Mouse (Mus musculus) hindbrain, embryonic 11.5 days (tissue): ENCODE measurements around the gene Slc15a5. TPM values are rescaled to one million over a fixed set of nuclear protein-coding genes. Genes with fewer than 3 reads are reported as not detected.

Experiments used
- ATAC-seq: fragments of 200-750 bp; cut with Nextera tagmentation; 2 replicates; pipeline ENCODE4 v1.8.0; 2017; ENCODE audit warnings: mild to moderate bottlenecking, moderate TSS enrichment, moderate library complexity; ENCODE audit not compliant: low FRiP score
- DNase-seq: peaks from one replicate; pipeline ENCODE4 v3.0.0-alpha.2; 2015; ENCODE audit warnings: low spot score
- H3K27ac ChIP-seq: fragments of 300-500 bp; sonication (generic); 2 replicates; pipeline ENCODE4 v1.5.1; 2014; ENCODE audit warnings: mild to moderate bottlenecking, low read depth, low read length
- H3K27me3 ChIP-seq: fragments of 300-500 bp; sonication (generic); 2 replicates; pipeline ENCODE4 v1.6.1; 2014; ENCODE audit warnings: mild to moderate bottlenecking, low read length, moderate library complexity, mixed read lengths; ENCODE audit not compliant: control insufficient read depth, insufficient read depth
- H3K36me3 ChIP-seq: fragments of 300-500 bp; sonication (generic); 2 replicates; pipeline ENCODE4 v1.6.1; 2014; ENCODE audit warnings: mild to moderate bottlenecking, low read length, moderate library complexity, mixed read lengths; ENCODE audit not compliant: control insufficient read depth, insufficient read depth
- H3K4me1 ChIP-seq: fragments of 300-500 bp; sonication (generic); replicated peaks from 2 replicates; pipeline ENCODE4 v1.6.1; 2014; ENCODE audit warnings: low read length, mixed read lengths; ENCODE audit not compliant: control insufficient read depth, insufficient read depth
- H3K4me2 ChIP-seq: fragments of 300-500 bp; sonication (generic); replicated peaks from 2 replicates; pipeline ENCODE4 v1.6.1; 2014; ENCODE audit warnings: mild to moderate bottlenecking, low read depth, low read length
- H3K4me3 ChIP-seq: fragments of 300-500 bp; sonication (generic); 2 replicates; pipeline ENCODE4 v1.5.1; 2014; ENCODE audit warnings: low read depth, low read length
- H3K9ac ChIP-seq: fragments of 300-500 bp; sonication (generic); 2 replicates; pipeline ENCODE4 v1.6.1; 2014; ENCODE audit warnings: low read depth, low read length
- H3K9me3 ChIP-seq: fragments of 300-500 bp; sonication (generic); 2 replicates; pipeline ENCODE4 v1.6.1; 2016; ENCODE audit warnings: low read length; ENCODE audit not compliant: control insufficient read depth
- WGBS: fragments of 180-500 bp; shearing (Covaris S2); extraction: QIAGEN DNeasy Blood & Tissue Kit; methylation state at CpG from one replicate; pipeline ENCODE4 v1.1.7; 2014; 5-methylcytosine and 5-hydroxymethylcytosine counted together
- polyA plus RNA-seq: library from polyadenylated mRNA; unstranded; fragments of >200 nt; fragmentation: Nextera tagmentation; extraction: Ambion mirVana; gene quantifications from 2 replicates; pipeline ENCODE4 v1.2.1, GENCODE M21; 2014

The Slc15a5 gene
- polyA plus RNA-seq, 1 experiment from 2014 or later, result not detected

DNA sequence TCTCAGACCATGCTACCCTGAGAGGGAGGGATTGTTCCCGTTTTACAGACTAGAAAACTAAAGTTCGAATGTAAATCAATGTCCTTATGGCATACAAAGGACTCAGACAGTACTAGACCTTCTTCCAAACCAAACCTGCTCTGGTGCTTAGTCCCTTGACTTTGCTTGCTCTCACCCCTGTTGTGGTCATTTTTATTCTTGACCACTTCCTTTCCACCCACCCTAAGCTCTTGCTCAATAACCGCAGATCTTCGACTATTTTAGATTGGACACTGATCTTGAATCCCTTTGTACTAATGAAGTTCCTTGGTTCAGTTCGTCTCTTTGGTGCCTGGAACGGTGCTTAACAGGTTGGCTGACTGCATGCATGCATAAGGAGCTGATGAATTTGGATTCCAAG, 94.5 kb downstream of the Slc15a5 start:
- Histone ChIP-seq H3K4me3 (no peak overlapping the region), H3K9ac (no peak overlapping the region), H3K27ac (no peak overlapping the region), H3K27me3 (no peaks in the 10 kb centered on the region), H3K36me3 (no peaks in the 10 kb centered on the region), H3K9me3 (no peaks in the 10 kb centered on the region), H3K4me1 (peaks cover 2% of the 10 kb centered on the region; the same call in 1 of the 2 replicates), H3K4me2 (no peak overlapping the region)
- 88% methylated on average over 6 of the region's 6 CpGs for WGBS
- no peak for DNase-seq
- no peak for ATAC-seq

DNA sequence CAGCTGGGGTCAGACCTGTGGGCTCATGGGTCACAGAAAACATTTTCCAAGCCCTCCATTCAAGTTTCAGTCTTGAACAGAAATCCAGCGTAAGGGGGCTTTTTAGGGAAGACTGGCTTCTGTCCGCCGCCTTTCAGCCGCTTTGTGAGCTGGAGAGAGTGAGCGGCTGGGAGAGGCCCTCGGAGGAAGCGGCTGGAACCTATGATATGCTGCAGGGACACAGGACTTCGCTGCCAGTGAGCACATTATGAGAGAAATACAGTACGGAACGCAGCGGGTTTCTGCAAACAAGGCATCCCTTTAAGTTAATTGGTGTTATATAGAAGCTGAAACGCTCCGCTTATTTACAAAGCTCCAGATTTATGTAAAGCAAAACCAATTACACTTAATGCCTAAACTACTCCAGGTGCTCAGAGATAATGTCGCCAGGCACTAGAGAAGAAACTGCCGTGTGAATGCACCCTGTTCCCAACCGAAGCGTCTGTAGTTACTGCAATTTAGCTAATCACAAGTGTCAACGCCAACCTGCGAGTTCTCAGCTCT, 97.5 kb downstream of the Slc15a5 start:
- Histone ChIP-seq H3K27me3 (no peaks in the 10 kb centered on the region), H3K9me3 (no peaks in the 10 kb centered on the region), H3K27ac (no peak overlapping the region), H3K36me3 (no peaks in the 10 kb centered on the region), H3K4me1 (peaks cover 2% of the 10 kb centered on the region; the same call in 1 of the 2 replicates), H3K4me2 (no peak overlapping the region), H3K4me3 (no peak overlapping the region), H3K9ac (no peak overlapping the region)
- ATAC-seq (no peak), DNase-seq (peak; percentile 13)
- 69% methylated on average over 19 of the region's 19 CpGs for WGBS

DNA sequence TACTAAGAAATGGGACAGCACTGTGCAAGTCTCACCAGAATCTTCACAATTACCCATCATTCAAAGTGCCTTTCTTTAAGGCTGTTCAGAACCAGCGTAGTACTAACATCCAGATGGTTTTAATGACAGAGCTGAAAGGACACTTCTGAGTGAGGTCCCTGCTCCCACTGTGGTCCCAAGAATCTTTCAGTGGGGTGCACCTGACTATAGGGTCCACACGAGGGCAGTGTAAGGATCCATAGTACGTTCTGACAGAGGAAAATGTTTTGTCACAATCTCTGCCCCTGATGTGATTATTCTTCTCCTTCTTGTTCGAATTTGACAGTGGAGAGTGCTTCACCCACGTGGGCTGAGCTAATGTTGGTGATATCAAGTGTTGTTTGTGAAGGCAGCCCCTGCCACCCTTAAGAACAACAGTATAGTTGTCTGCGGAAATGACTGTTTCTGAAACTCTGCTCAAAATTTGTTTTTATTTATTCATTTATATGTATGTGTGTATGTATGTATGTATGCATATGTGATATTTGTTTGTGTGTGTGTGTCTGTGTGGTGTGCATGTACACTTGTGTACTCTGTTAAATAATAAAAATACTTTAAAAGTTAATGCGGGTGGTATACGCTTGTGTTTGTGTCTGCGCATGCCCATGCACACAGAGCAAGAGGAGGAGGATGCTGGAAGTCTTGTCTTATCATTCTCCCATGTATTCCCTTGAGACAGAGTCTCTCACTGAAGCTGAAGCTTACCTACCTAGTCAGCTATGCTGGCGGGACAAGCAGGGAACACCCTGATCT, 98.6 kb downstream of the Slc15a5 start:
- H3K27ac ChIP-seq, result no peak overlapping the region
- no peak overlapping the region for H3K4me2 ChIP-seq
- H3K4me3 ChIP-seq, result no peak overlapping the region
- no peak overlapping the region for H3K9ac ChIP-seq
- peaks cover 2% of the 10 kb centered on the region; the same call in 1 of the 2 replicates for H3K4me1 ChIP-seq
- H3K27me3 ChIP-seq, result no peaks in the 10 kb centered on the region
- H3K36me3 ChIP-seq, result no peaks in the 10 kb centered on the region
- H3K9me3 ChIP-seq, result no peaks in the 10 kb centered on the region
- ATAC-seq (no peak), DNase-seq (peak; percentile 24)
- WGBS, result 74% methylated on average over 10 of the region's 10 CpGs

DNA sequence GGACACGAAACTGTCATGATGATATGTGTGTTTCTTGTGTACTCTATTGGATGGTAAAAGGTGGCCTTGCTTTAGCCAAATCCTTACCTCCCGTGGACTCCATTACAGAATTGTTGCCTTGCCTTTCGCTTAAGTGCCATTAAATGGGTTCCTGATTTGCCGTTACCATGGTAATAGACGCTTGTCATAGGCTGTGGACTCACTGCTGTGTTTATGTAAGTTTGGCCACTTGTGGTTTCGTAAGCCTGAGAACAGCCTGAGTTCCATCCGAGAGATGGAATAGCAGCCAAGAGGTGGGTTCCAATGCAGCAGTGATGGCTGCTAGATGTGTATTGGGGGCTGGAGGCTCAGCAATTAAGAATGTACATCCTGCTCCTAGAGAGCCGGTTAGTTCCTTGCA, 99.3 kb downstream of the Slc15a5 start:
- no peak overlapping the region for H3K9ac ChIP-seq
- H3K4me3 ChIP-seq, result no peak overlapping the region
- no peaks in the 10 kb centered on the region for H3K36me3 ChIP-seq
- DNase-seq (peak; percentile 16), ATAC-seq (peak; percentile 31)
- no peak overlapping the region for H3K27ac ChIP-seq
- no peak overlapping the region for H3K4me2 ChIP-seq
- no peaks in the 10 kb centered on the region for H3K27me3 ChIP-seq
- WGBS, result 79% methylated on average over 8 of the region's 8 CpGs
- H3K9me3 ChIP-seq, result no peaks in the 10 kb centered on the region
- H3K4me1 ChIP-seq, result peaks cover 2% of the 10 kb centered on the region; the same call in 1 of the 2 replicates

DNA sequence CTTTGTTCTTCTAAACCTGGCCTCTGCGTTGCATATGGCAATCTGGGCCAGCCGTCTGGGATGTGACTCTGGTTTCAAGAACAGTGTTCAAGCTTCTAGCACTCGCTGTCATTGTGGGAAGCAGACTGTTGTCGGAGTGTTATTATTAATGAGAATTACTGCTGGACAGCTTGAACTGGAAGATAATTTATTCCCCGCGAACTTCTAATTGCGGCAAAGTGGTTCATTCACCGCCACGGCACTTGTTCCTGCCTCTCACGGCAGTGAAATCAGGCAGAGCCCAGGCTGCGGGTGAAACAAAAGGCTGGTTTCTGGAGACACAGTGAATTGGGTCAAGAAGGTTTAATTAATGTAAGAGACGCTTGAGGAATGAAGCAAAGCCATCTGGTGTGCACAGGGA, 99.9 kb downstream of the Slc15a5 start:
- 71% methylated on average over 12 of the region's 12 CpGs for WGBS
- ATAC-seq, result peak; percentile 60

DNA sequence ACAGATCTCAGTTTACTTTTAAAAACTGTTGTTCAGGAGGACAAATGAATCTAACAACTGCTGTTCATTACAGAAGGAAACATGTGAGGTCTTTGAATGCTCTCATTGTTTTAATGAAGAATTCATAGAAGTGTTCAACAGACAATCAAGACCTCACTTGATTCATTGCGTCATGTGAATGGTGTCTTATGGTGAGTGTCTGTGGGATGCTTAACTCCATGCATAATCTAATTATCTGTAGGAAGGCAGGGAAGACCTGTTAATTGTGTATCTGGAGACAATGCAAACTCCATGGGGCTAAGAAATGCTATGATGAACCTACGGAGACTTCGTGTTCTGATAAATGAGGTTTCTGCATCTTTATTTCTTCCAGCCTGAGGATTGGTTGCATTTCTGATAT, 103.7 kb downstream of the Slc15a5 start:
- Histone ChIP-seq H3K27ac (no peak overlapping the region), H3K4me2 (no peak overlapping the region)
- ATAC-seq, result no peak

More for the DNA sequence above, 99.9 kb downstream of the Slc15a5 start:
- no peak overlapping the region for H3K4me2 ChIP-seq
- H3K9ac ChIP-seq, result no peak overlapping the region
- DNase-seq, result peak; percentile 18
- H3K36me3 ChIP-seq, result no peaks in the 10 kb centered on the region
- no peaks in the 10 kb centered on the region for H3K9me3 ChIP-seq
- H3K27me3 ChIP-seq, result no peaks in the 10 kb centered on the region
- H3K4me1 ChIP-seq, result peaks cover 2% of the 10 kb centered on the region; the same call in 1 of the 2 replicates
- no peak overlapping the region for H3K4me3 ChIP-seq
- H3K27ac ChIP-seq, result no peak overlapping the region

DNA sequence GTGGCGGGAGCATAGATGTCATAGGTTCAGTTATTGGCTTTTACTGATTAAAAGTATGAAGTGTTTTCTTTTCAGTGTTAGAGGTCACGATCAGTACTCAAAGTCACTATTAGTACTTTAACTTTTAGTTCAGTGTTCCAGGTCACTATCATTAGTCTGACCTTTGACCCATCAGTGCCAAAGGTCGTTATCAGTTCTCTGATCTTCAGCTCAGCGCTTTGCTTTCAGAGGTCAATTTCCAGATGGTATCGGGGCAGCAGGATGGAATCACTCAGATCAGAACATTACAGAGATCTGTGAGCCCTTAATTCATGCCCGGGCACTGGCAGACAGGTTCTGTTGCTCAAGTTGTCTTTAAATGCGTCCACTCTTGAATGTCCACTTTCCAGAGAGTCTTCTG, 116.0 kb downstream of the Slc15a5 start:
- Histone ChIP-seq H3K9ac (no peak overlapping the region), H3K4me2 (no peak overlapping the region), H3K36me3 (no peaks in the 10 kb centered on the region), H3K27me3 (no peaks in the 10 kb centered on the region), H3K27ac (no peak overlapping the region), H3K4me1 (no peaks in the 10 kb centered on the region), H3K9me3 (no peaks in the 10 kb centered on the region), H3K4me3 (no peak overlapping the region)
- DNase-seq, result no peak
- 62% methylated on average over 7 of the region's 7 CpGs for WGBS
- ATAC-seq, result no peak

More for the DNA sequence above, 103.7 kb downstream of the Slc15a5 start:
- H3K27me3 ChIP-seq, result no peaks in the 10 kb centered on the region
- no peak overlapping the region for H3K9ac ChIP-seq
- no peaks in the 10 kb centered on the region for H3K4me1 ChIP-seq
- no peak for DNase-seq
- H3K4me3 ChIP-seq, result no peak overlapping the region
- no peaks in the 10 kb centered on the region for H3K36me3 ChIP-seq
- H3K9me3 ChIP-seq, result no peaks in the 10 kb centered on the region
- 84% methylated on average over 3 of the region's 3 CpGs for WGBS

DNA sequence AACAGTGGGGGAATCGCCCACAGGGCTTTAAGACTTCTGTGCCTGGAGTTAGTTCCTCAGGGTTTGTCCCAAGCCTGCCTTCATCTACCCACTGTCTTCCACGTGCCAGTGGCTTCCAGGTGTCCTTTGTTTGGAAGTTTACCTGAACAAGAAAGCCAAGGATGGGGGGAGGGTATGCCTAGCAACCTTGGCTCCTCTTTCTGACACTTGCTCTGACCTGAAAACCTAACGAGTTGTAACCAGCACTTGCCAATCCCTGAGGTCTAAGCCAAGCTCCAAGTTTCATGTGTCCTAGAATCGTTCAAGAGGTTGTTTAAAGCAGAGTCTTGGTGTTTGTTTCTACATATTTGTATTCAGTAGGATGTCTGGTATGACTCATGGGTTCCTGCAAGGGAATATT, 116.9 kb downstream of the Slc15a5 start:
- H3K36me3 ChIP-seq, result no peaks in the 10 kb centered on the region
- no peak overlapping the region for H3K4me2 ChIP-seq
- H3K9ac ChIP-seq, result no peak overlapping the region
- H3K4me1 ChIP-seq, result no peaks in the 10 kb centered on the region
- H3K4me3 ChIP-seq, result no peak overlapping the region
- ATAC-seq, result no peak
- DNase-seq, result no peak
- WGBS, result 80% methylated on average over 4 of the region's 4 CpGs
- no peaks in the 10 kb centered on the region for H3K9me3 ChIP-seq
- H3K27me3 ChIP-seq, result no peaks in the 10 kb centered on the region
- H3K27ac ChIP-seq, result no peak overlapping the region
